Mouse (Mus musculus): ENCODE results near the gene Map3k11. TPM values are rescaled to one million over a fixed set of nuclear protein-coding genes. Genes with fewer than 3 reads are reported as not detected.

Map3k11 gene
- polyA plus RNA-seq, 1 experiment from 2014 or later: 20.4 TPM

DNA sequence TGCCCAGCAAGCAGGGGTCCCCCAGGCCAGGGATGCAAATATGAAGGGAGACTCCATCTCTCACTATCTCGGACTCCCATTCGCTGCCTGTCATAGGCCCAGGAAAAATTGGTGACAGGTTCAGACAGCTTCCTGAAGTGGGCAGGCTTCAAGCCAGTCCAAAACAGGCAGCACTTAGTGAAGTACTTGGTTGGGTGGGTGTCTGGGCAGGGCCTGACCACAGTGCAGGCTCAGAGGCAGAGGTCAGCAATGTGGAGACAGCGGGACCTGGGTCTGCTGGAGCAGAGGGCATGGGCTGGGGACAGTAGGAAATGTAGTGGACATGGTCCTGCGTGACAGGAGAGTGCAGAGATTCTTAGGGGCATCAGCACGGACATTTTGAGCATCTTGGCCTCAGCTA, 3.1 kb downstream of the Map3k11 start:
- H3K4me1 ChIP-seq (replicated peaks; ENCODE audit: control insufficient read depth, insufficient read depth, low read length): peaks cover 39% of the 10 kb centered on the region
- ATAC-seq (replicated peaks; ENCODE audit: low FRiP score) (no peak), DNase-seq (ENCODE audit: low spot score) (no peak)
- H3K4me3 ChIP-seq (ENCODE audit: low read depth, low read length): peak overlapping the region; percentile 9; the same call in 1 of the 2 replicates
- no peaks in the 10 kb centered on the region; the same call in 1 of the 2 replicates for H3K36me3 ChIP-seq (ENCODE audit: control insufficient read depth, insufficient read depth, low read length)
- H3K4me2 ChIP-seq (ENCODE audit: low read depth, low read length, severe bottlenecking): peak overlapping the region; percentile 99
- H3K9me3 ChIP-seq (ENCODE audit: control insufficient read depth, low read length): no peaks in the 10 kb centered on the region
- 0 out of 2 replicates have a peak, but pooled peaks cover 2% of the 10 kb centered on the region for H3K27me3 ChIP-seq (ENCODE audit: control insufficient read depth, insufficient read depth, low read length)
- 82% methylated on average over 5 of the region's 5 CpGs for WGBS
- H3K9ac ChIP-seq (ENCODE audit: low read length): peak overlapping the region; percentile 43
- no peak overlapping the region for H3K27ac ChIP-seq (ENCODE audit: low read depth, low read length)

DNA sequence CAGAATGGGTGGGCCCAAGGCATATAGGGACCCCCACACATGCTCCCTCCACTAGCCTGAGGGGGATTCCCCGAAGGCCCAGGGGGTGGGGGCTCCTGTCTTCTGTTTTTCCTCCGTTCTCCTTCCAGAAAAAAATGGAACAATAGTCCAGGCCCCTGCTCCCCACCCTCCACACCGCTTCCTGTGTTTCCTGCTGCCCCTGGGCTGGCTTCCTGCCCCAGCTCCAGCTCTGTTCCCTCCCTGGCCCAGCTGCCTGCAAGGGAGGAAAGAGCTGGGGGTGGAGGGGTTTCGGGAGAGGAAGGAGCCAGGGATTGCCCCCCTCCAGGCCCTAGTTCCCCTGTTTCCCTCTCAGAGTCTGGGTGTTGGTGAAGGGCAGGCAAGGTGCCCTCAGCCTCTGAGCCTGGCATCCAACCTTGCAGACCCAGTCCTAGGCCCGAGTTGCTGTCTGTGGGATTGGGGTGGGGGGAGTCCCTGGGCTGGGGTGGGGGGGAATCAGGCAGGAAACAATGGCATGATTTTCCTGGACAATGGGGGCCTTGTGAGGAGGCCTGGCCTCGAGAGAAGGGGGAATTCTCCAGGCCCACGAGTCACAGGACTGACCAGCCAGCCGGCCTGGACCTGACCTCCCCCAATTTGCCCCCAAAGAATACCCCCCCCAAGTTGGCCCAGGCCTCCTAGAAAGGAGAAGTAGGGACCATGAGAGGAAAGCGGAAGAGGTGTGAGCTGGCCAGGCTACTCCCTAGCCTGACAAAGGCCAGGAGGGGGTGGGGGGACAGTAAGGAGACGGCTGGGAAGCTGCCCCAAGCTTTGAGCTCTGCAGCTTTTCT, 3.8 kb downstream of the Map3k11 start:
- H3K4me3 ChIP-seq (ENCODE audit: low read depth, low read length): no peak overlapping the region
- H3K27ac ChIP-seq (ENCODE audit: low read depth, low read length): no peak overlapping the region
- H3K27me3 ChIP-seq (ENCODE audit: control insufficient read depth, insufficient read depth, low read length): 0 out of 2 replicates have a peak, but pooled peaks cover 2% of the 10 kb centered on the region
- no peak for ATAC-seq (replicated peaks; ENCODE audit: low FRiP score)
- H3K9ac ChIP-seq (ENCODE audit: low read length): peak overlapping the region; percentile 43
- H3K36me3 ChIP-seq (ENCODE audit: control insufficient read depth, insufficient read depth, low read length): peaks cover 1% of the 10 kb centered on the region; the same call in 1 of the 2 replicates
- no peak overlapping the region; the same call in 1 of the 2 replicates for H3K4me2 ChIP-seq (ENCODE audit: low read depth, low read length, severe bottlenecking)
- no peaks in the 10 kb centered on the region for H3K9me3 ChIP-seq (ENCODE audit: control insufficient read depth, low read length)
- 78% methylated on average over 10 of the region's 10 CpGs for WGBS
- no peak for DNase-seq (ENCODE audit: low spot score)
- peaks cover 36% of the 10 kb centered on the region for H3K4me1 ChIP-seq (replicated peaks; ENCODE audit: control insufficient read depth, insufficient read depth, low read length)

GRCm38 (mm10) chr19:5692913-5693396, 4.4 kb downstream of the Map3k11 start:
- H3K4me2 ChIP-seq (ENCODE audit: low read depth, low read length, severe bottlenecking): no peak overlapping the region
- H3K36me3 ChIP-seq (ENCODE audit: control insufficient read depth, insufficient read depth, low read length): peaks cover 6% of the 10 kb centered on the region; the same call in 1 of the 2 replicates
- H3K9ac ChIP-seq (ENCODE audit: low read length): no peak overlapping the region
- peaks cover 30% of the 10 kb centered on the region for H3K4me1 ChIP-seq (replicated peaks; ENCODE audit: control insufficient read depth, insufficient read depth, low read length)
- no peak for ATAC-seq (replicated peaks; ENCODE audit: low FRiP score)
- WGBS: 84% methylated on average over 10 of the region's 10 CpGs
- no peaks in the 10 kb centered on the region for H3K9me3 ChIP-seq (ENCODE audit: control insufficient read depth, low read length)
- H3K27ac ChIP-seq (ENCODE audit: low read depth, low read length): no peak overlapping the region
- H3K4me3 ChIP-seq (ENCODE audit: low read depth, low read length): no peak overlapping the region
- H3K27me3 ChIP-seq (ENCODE audit: control insufficient read depth, insufficient read depth, low read length): 0 out of 2 replicates have a peak, but pooled peaks cover 2% of the 10 kb centered on the region
- DNase-seq (ENCODE audit: low spot score): no peak

DNA sequence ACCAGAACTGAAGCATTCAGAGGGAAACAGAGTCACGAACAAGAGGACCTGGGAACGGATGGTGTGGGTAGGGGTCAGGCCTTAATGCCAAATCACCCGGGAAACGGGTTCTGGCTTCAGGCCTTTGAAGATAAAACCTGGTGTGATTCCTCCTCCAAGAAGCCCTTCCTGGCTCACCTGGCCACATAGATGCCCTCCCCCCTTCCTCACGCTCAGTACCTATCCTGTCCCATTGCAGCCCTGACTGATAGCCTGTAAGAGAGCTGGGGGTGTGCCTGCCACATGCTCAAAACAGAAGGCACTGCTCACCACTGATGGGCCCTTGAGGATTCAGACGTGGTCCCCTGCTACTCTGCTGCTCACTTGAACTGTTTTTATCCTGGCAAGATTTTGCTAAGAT, 5.3 kb downstream of the Map3k11 start:
- Histone ChIP-seq H3K27ac (ENCODE audit: low read depth, low read length) (no peak overlapping the region), H3K36me3 (ENCODE audit: control insufficient read depth, insufficient read depth, low read length) (peaks cover 6% of the 10 kb centered on the region; the same call in 1 of the 2 replicates), H3K4me1 (replicated peaks; ENCODE audit: control insufficient read depth, insufficient read depth, low read length) (peaks cover 30% of the 10 kb centered on the region), H3K4me2 (ENCODE audit: low read depth, low read length, severe bottlenecking) (no peak overlapping the region), H3K4me3 (ENCODE audit: low read depth, low read length) (no peak overlapping the region), H3K9ac (ENCODE audit: low read length) (no peak overlapping the region), H3K27me3 (ENCODE audit: control insufficient read depth, insufficient read depth, low read length) (0 out of 2 replicates have a peak, but pooled peaks cover 2% of the 10 kb centered on the region), H3K9me3 (ENCODE audit: control insufficient read depth, low read length) (no peaks in the 10 kb centered on the region)
- DNase-seq (ENCODE audit: low spot score) (no peak), ATAC-seq (replicated peaks; ENCODE audit: low FRiP score) (no peak)
- 88% methylated on average over 6 of the region's 6 CpGs for WGBS

DNA sequence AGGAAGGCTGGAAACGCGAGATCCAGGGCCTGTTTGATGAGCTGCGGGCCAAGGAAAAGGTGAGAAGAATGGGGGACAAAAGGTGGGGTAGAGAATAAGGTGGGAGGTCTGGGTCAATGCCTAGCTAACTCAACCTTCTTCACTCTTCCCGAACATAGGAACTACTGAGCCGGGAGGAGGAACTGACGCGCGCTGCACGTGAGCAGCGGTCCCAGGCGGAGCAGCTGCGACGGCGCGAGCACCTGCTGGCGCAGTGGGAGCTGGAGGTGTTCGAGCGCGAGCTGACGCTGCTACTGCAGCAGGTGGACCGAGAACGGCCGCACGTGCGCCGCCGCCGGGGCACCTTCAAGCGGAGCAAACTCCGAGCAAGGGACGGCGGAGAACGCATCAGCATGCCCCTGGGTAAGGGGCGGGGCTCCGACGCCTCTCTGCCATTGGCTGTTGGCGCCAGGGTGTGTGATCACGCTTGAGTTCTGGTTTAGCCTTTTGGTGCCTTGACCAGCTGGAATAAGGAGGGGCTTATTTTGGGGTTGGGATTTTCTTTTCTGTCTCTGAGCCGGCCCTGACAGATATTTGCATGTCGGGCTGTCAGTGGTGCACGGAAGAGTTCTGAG, 7.4 kb downstream of the Map3k11 start:
- ATAC-seq (replicated peaks; ENCODE audit: low FRiP score): peak; percentile 80
- 0 out of 2 replicates have a peak overlapping the region, but pooled peaks have one; percentile 12 for H3K27ac ChIP-seq (ENCODE audit: low read depth, low read length)
- H3K36me3 ChIP-seq (ENCODE audit: control insufficient read depth, insufficient read depth, low read length): peaks cover 6% of the 10 kb centered on the region; the same call in 1 of the 2 replicates
- peaks cover 19% of the 10 kb centered on the region for H3K4me1 ChIP-seq (replicated peaks; ENCODE audit: control insufficient read depth, insufficient read depth, low read length)
- H3K9me3 ChIP-seq (ENCODE audit: control insufficient read depth, low read length): no peaks in the 10 kb centered on the region
- peak overlapping the region; percentile 68 for H3K4me2 ChIP-seq (ENCODE audit: low read depth, low read length, severe bottlenecking)
- H3K9ac ChIP-seq (ENCODE audit: low read length): peak overlapping the region; percentile 52
- DNase-seq (ENCODE audit: low spot score): peak; percentile 82
- WGBS: 7% methylated on average over 41 of the region's 41 CpGs
- peak overlapping the region; percentile 32 for H3K4me3 ChIP-seq (ENCODE audit: low read depth, low read length)
- H3K27me3 ChIP-seq (ENCODE audit: control insufficient read depth, insufficient read depth, low read length): 0 out of 2 replicates have a peak, but pooled peaks cover 2% of the 10 kb centered on the region

GRCm38 (mm10) chr19:5704163-5704800, 15.7 kb downstream of the Map3k11 start, which contains the start of gene Kcnk7:
Kcnk7 (plus strand) TSS chr19:5704367.
- H3K36me3 ChIP-seq (ENCODE audit: control insufficient read depth, insufficient read depth, low read length): no peaks in the 10 kb centered on the region; the same call in 1 of the 2 replicates

GRCm38 (mm10) chr19:5704801-5705571, 16.4 kb downstream of the Map3k11 start:
- Histone ChIP-seq H3K4me1 (replicated peaks; ENCODE audit: control insufficient read depth, insufficient read depth, low read length) (no peaks in the 10 kb centered on the region), H3K4me3 (ENCODE audit: low read depth, low read length) (no peak overlapping the region), H3K9ac (ENCODE audit: low read length) (no peak overlapping the region), H3K36me3 (ENCODE audit: control insufficient read depth, insufficient read depth, low read length) (no peaks in the 10 kb centered on the region; the same call in 1 of the 2 replicates), H3K27me3 (ENCODE audit: control insufficient read depth, insufficient read depth, low read length) (no peaks in the 10 kb centered on the region), H3K27ac (ENCODE audit: low read depth, low read length) (no peak overlapping the region), H3K9me3 (ENCODE audit: control insufficient read depth, low read length) (no peaks in the 10 kb centered on the region), H3K4me2 (ENCODE audit: low read depth, low read length, severe bottlenecking) (no peak overlapping the region)
- no peak for DNase-seq (ENCODE audit: low spot score)
- ATAC-seq (replicated peaks; ENCODE audit: low FRiP score): no peak
- WGBS: 41% methylated on average over 10 of the region's 10 CpGs

More at GRCm38 (mm10) chr19:5704163-5704800, 15.7 kb downstream of the Map3k11 start, which contains the start of gene Kcnk7:
- Histone ChIP-seq H3K4me3 (ENCODE audit: low read depth, low read length) (no peak within 1 kb of the TSS), H3K27me3 (ENCODE audit: control insufficient read depth, insufficient read depth, low read length) (no peaks in the 10 kb centered on the region), H3K27ac (ENCODE audit: low read depth, low read length) (no peak within 1 kb of the TSS), H3K9me3 (ENCODE audit: control insufficient read depth, low read length) (no peaks in the 10 kb centered on the region), H3K9ac (ENCODE audit: low read length) (no peak within 1 kb of the TSS), H3K4me1 (replicated peaks; ENCODE audit: control insufficient read depth, insufficient read depth, low read length) (no peaks in the 10 kb centered on the region), H3K4me2 (ENCODE audit: low read depth, low read length, severe bottlenecking) (no peak within 1 kb of the TSS)
- DNase-seq (ENCODE audit: low spot score): no peak
- ATAC-seq (replicated peaks; ENCODE audit: low FRiP score): no peak
- 81% methylated on average over 17 of the region's 17 CpGs for WGBS
